Mouse (Mus musculus) megakaryocyte, embryonic 14.5 days (primary cell): ENCODE measurements around the gene Fgd6. TPM values are rescaled to one million over a fixed set of nuclear protein-coding genes. Genes with fewer than 3 reads are reported as not detected.

Experiments
- H3K27me3 ChIP-seq: replicated peaks from 2 replicates; pipeline ENCODE3; 2012; ENCODE audit warnings: inconsistent platforms
- H3K36me3 ChIP-seq: replicated peaks from 2 replicates; pipeline ENCODE3; 2012; ENCODE audit warnings: low read length, inconsistent platforms, mixed read lengths
- H3K4me1 ChIP-seq: 2 replicates; pipeline ENCODE4 v1.6.1; 2012; ENCODE audit warnings: inconsistent platforms
- H3K4me3 ChIP-seq: replicated peaks from 2 replicates; pipeline ENCODE3; 2012; ENCODE audit warnings: moderate library complexity, mild to moderate bottlenecking, inconsistent platforms
- H3K9me3 ChIP-seq: 2 replicates; pipeline ENCODE4 v1.6.1; 2012; ENCODE audit warnings: inconsistent platforms
- FLI1 ChIP-seq: IDR thresholded peaks from 2 replicates; pipeline ENCODE4 v1.6.1; 2012; ENCODE audit warnings: low read length, inconsistent platforms, mixed read lengths
- GATA1 ChIP-seq: IDR thresholded peaks from 3 replicates; pipeline ENCODE4 v1.6.1; 2012; ENCODE audit warnings: mixed read lengths, low read length, inconsistent platforms, borderline replicate concordance
- polyA plus RNA-seq: library from polyadenylated mRNA; stranded (reverse); fragments of >175 nt; gene quantifications from 2 replicates; pipeline ENCODE4 v1.2.3, GENCODE M21; 2012; ENCODE audit warnings: low replicate concordance; ENCODE audit not compliant: insufficient read depth

Fgd6 gene
- polyA plus RNA-seq, 1 experiment = 0.01 TPM

- TF ChIP-seq GATA1 = no peak
- H3K9me3 ChIP-seq = peaks cover 3% of the 10 kb centered on the region; the same call in 1 of the 2 replicates
- H3K4me1 ChIP-seq = no peaks in the 10 kb centered on the region
- H3K36me3 ChIP-seq = no peaks in the 10 kb centered on the region
- peaks cover 3% of the 10 kb centered on the region for H3K27me3 ChIP-seq
- H3K4me3 ChIP-seq = no peak overlapping the region
Observed at GRCm38 (mm10) chr10:94086315-94086714, 50.5 kb downstream of the Fgd6 start.

GRCm38 (mm10) chr10:94087367-94088077 is 51.7 kb downstream of the Fgd6 start:
- no peak for TF ChIP-seq GATA1
- TF ChIP-seq FLI1 = no peak
- Histone ChIP-seq H3K36me3 (no peaks in the 10 kb centered on the region), H3K27me3 (peaks cover 3% of the 10 kb centered on the region), H3K4me1 (no peaks in the 10 kb centered on the region), H3K4me3 (no peak overlapping the region), H3K9me3 (peaks cover 14% of the 10 kb centered on the region)

- TF ChIP-seq FLI1 = no peak
- TF ChIP-seq GATA1 = no peak
- H3K4me3 ChIP-seq = no peak overlapping the region
- H3K4me1 ChIP-seq = no peaks in the 10 kb centered on the region
- H3K36me3 ChIP-seq = no peaks in the 10 kb centered on the region
- H3K27me3 ChIP-seq = peaks cover 3% of the 10 kb centered on the region
- peaks cover 14% of the 10 kb centered on the region for H3K9me3 ChIP-seq
Observed at GRCm38 (mm10) chr10:94090032-94090431, 54.2 kb downstream of the Fgd6 start.

- H3K27me3 ChIP-seq = no peaks in the 10 kb centered on the region
- no peaks in the 10 kb centered on the region for H3K36me3 ChIP-seq
- H3K9me3 ChIP-seq = peaks cover 14% of the 10 kb centered on the region
- no peak overlapping the region for H3K4me3 ChIP-seq
- H3K4me1 ChIP-seq = peaks cover 8% of the 10 kb centered on the region
- no peak for TF ChIP-seq GATA1
- TF ChIP-seq FLI1 = no peak
Observed at GRCm38 (mm10) chr10:94093534-94093933, 57.7 kb downstream of the Fgd6 start.

- H3K36me3 ChIP-seq = no peaks in the 10 kb centered on the region
- peaks cover 8% of the 10 kb centered on the region for H3K4me1 ChIP-seq
- H3K4me3 ChIP-seq = no peak overlapping the region
- TF ChIP-seq GATA1 = no peak
- no peak for TF ChIP-seq FLI1
- peaks cover 3% of the 10 kb centered on the region for H3K27me3 ChIP-seq
- H3K9me3 ChIP-seq = peaks cover 24% of the 10 kb centered on the region
Observed at GRCm38 (mm10) chr10:94095743-94096465, 60.1 kb downstream of the Fgd6 start.

- H3K27me3 ChIP-seq = peaks cover 5% of the 10 kb centered on the region
- H3K9me3 ChIP-seq = peaks cover 11% of the 10 kb centered on the region
- H3K4me3 ChIP-seq = peak overlapping the region; percentile 19
- H3K4me1 ChIP-seq = peaks cover 8% of the 10 kb centered on the region
- no peak for TF ChIP-seq GATA1
- TF ChIP-seq FLI1 = no peak
- H3K36me3 ChIP-seq = no peaks in the 10 kb centered on the region
Observed at GRCm38 (mm10) chr10:94097081-94097845, 61.5 kb downstream of the Fgd6 start.

GRCm38 (mm10) chr10:94098100-94098499 is 62.3 kb downstream of the Fgd6 start:
- peaks cover 9% of the 10 kb centered on the region for H3K9me3 ChIP-seq
- no peaks in the 10 kb centered on the region for H3K36me3 ChIP-seq
- no peak overlapping the region for H3K4me3 ChIP-seq
- TF ChIP-seq GATA1 = no peak
- TF ChIP-seq FLI1 = no peak
- H3K27me3 ChIP-seq = peaks cover 5% of the 10 kb centered on the region
- peaks cover 8% of the 10 kb centered on the region for H3K4me1 ChIP-seq

- peaks cover 4% of the 10 kb centered on the region for H3K4me1 ChIP-seq
- H3K36me3 ChIP-seq = no peaks in the 10 kb centered on the region
- no peak for TF ChIP-seq FLI1
- TF ChIP-seq GATA1 = no peak
- no peaks in the 10 kb centered on the region for H3K9me3 ChIP-seq
- H3K27me3 ChIP-seq = peaks cover 26% of the 10 kb centered on the region
- no peak overlapping the region for H3K4me3 ChIP-seq
Observed at GRCm38 (mm10) chr10:94105498-94105897, 69.7 kb downstream of the Fgd6 start.

- Histone ChIP-seq H3K4me1 (peaks cover 4% of the 10 kb centered on the region), H3K27me3 (peaks cover 33% of the 10 kb centered on the region), H3K4me3 (peak overlapping the region; percentile 87), H3K9me3 (no peaks in the 10 kb centered on the region), H3K36me3 (no peaks in the 10 kb centered on the region)
- TF ChIP-seq FLI1 (no peak), GATA1 (no peak)
Observed at GRCm38 (mm10) chr10:94107168-94107567, 71.4 kb downstream of the Fgd6 start.

- Histone ChIP-seq H3K9me3 (no peaks in the 10 kb centered on the region), H3K36me3 (no peaks in the 10 kb centered on the region), H3K4me1 (peaks cover 4% of the 10 kb centered on the region), H3K4me3 (peak overlapping the region; percentile 87), H3K27me3 (peaks cover 38% of the 10 kb centered on the region)
- TF ChIP-seq FLI1 (no peak), GATA1 (no peak)
Observed at GRCm38 (mm10) chr10:94107607-94108006, 71.8 kb downstream of the Fgd6 start.
